Mouse (Mus musculus) layer of hippocampus, adult 11-12 months (tissue): ENCODE measurements around the gene Sirpa.

ENCODE experiments used
- DNase-seq: peaks from one replicate; pipeline ENCODE4 v3.0.0; 2022; ENCODE audit warnings: low spot score

Gene Sirpa

GRCm38 (mm10) chr2:129633982-129634381 lies 41.3 kb downstream of the Sirpa start:
- DNase-seq: no peak

GRCm38 (mm10) chr2:129652616-129653015 lies 60.0 kb downstream of the Sirpa start:
- DNase-seq: no peak

- no peak for DNase-seq
These were observed 61.0 kb downstream of the Sirpa start for GRCm38 (mm10) chr2:129653632-129654031.

- no peak for DNase-seq
These were observed 61.8 kb downstream of the Sirpa start for GRCm38 (mm10) chr2:129654233-129654950.

GRCm38 (mm10) chr2:129655033-129655432 lies 62.4 kb downstream of the Sirpa start:
- DNase-seq: no peak

- DNase-seq: no peak
These were observed 66.2 kb downstream of the Sirpa start for GRCm38 (mm10) chr2:129658796-129659195.

- no peak for DNase-seq
These were observed 67.4 kb downstream of the Sirpa start for GRCm38 (mm10) chr2:129660020-129660419.

GRCm38 (mm10) chr2:129662484-129662883 lies 69.8 kb downstream of the Sirpa start:
- no peak for DNase-seq

- DNase-seq: no peak
These were observed 79.3 kb downstream of the Sirpa start for GRCm38 (mm10) chr2:129671911-129672310.

GRCm38 (mm10) chr2:129674935-129675634 lies 82.5 kb downstream of the Sirpa start:
- peak; percentile 81 for DNase-seq

- DNase-seq: no peak
These were observed 85.0 kb downstream of the Sirpa start for GRCm38 (mm10) chr2:129677664-129678063.

GRCm38 (mm10) chr2:129679066-129679465 lies 86.4 kb downstream of the Sirpa start:
- no peak for DNase-seq

GRCm38 (mm10) chr2:129680236-129680635 lies 87.6 kb downstream of the Sirpa start:
- no peak for DNase-seq
